Mouse (Mus musculus) bone marrow macrophage, adult 2 months (primary cell): ENCODE results near the gene 1700069L16Rik.

Experiments used
- CTCF ChIP-seq: IDR thresholded peaks from 2 replicates; pipeline ENCODE4 v1.5.1; 2012; ENCODE audit warnings: low read depth, mild to moderate bottlenecking, low read length, moderate library complexity
- POLR2A ChIP-seq: IDR thresholded peaks from 2 replicates; pipeline ENCODE4 v1.6.1; 2012; ENCODE audit warnings: mild to moderate bottlenecking, low read depth, low read length, borderline replicate concordance

GRCm38 (mm10) chr5:113694415-113694814 lies 30.2 kb downstream of the 1700069L16Rik start:
- TF ChIP-seq POLR2A = no peak
- TF ChIP-seq CTCF = no peak
